Mouse (Mus musculus): ENCODE measurements around the gene Smim13.

Smim13 gene

DNA sequence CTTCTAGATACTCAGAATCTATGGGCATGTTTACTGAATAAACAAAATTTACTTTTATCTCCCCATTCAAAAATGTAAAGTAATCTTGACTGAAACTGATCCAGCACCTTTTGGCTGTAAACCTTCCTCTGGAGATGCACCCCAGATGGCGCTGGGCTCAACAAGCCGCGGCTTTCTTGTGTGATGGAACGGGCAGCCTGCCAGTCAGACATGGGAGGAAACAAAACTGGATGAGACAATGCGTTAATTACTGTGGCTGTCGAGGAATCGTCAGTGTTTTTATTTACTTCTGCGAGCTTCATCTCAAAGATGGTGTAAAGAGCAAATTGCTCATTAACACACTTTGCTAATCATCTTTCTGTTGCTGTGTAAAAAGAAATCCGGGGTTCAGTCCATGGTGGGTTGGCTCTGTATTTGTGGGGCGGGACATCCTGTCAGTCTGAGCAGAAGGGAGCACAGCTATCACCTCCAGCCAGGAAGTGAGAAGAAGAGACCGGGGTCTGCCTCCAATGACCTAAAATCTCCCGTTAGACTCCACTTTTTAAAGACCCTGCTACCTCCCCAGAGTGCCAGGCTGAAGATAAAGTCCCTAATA is 18.2 kb upstream of the Smim13 start:
- TF ChIP-seq CTCF (conservative IDR thresholded peaks at IDR 0.05; ENCODE audit: low read length) (no peak), POU5F1 (IDR thresholded peaks at IDR 0.05; ENCODE audit: borderline replicate concordance, low read length) (no peak), NANOG (IDR thresholded peaks at IDR 0.05; ENCODE audit: borderline replicate concordance, low read length) (no peak)
- Histone ChIP-seq H3K36me3 (ENCODE audit: insufficient read depth, low read length) (no peaks in the 10 kb centered on the region), H3K27me3 (ENCODE audit: insufficient read depth, low read length) (peaks cover 39% of the 10 kb centered on the region), H3K9me3 (ENCODE audit: low read length) (no peaks in the 10 kb centered on the region), H3K4me3 (replicated peaks; ENCODE audit: low read length) (no peak overlapping the region), H3K4me1 (replicated peaks; ENCODE audit: low read depth, low read length) (peaks cover 18% of the 10 kb centered on the region)

DNA sequence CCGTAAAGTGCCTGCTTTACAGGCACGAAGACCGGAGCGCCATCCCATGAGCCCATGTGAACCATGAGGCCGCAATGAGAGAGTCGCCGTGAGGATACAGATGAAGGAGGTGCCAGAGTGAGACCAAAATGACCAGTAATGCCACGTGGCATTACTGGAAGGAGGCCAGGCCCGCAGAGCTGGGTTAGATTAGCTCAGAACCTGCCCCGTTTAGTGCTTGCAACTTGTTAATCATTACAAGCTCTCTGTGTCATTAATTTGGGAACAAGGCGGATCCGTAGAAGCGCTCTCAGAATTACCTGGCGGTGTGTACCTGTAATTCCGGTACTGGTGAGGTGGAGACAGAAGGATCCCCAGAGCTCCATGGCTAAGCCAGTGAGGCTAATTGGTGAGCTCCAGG is 17.4 kb upstream of the Smim13 start:
- Histone ChIP-seq H3K4me3 (replicated peaks; ENCODE audit: low read length) (peak overlapping the region; percentile 54), H3K4me1 (replicated peaks; ENCODE audit: low read depth, low read length) (peaks cover 18% of the 10 kb centered on the region), H3K9me3 (ENCODE audit: low read length) (no peaks in the 10 kb centered on the region), H3K36me3 (ENCODE audit: insufficient read depth, low read length) (no peaks in the 10 kb centered on the region), H3K27me3 (ENCODE audit: insufficient read depth, low read length) (peaks cover 39% of the 10 kb centered on the region)
- no peak for TF ChIP-seq NANOG (IDR thresholded peaks at IDR 0.05; ENCODE audit: borderline replicate concordance, low read length)
- no peak for TF ChIP-seq CTCF (conservative IDR thresholded peaks at IDR 0.05; ENCODE audit: low read length)
- no peak for TF ChIP-seq POU5F1 (IDR thresholded peaks at IDR 0.05; ENCODE audit: borderline replicate concordance, low read length)

GRCm38 (mm10) chr13:41233241-41233640 is 16.4 kb upstream of the Smim13 start:
- TF ChIP-seq CTCF (conservative IDR thresholded peaks at IDR 0.05; ENCODE audit: low read length), result no peak
- no peak for TF ChIP-seq POU5F1 (IDR thresholded peaks at IDR 0.05; ENCODE audit: borderline replicate concordance, low read length)
- no peak for TF ChIP-seq NANOG (IDR thresholded peaks at IDR 0.05; ENCODE audit: borderline replicate concordance, low read length)
- peaks cover 39% of the 10 kb centered on the region for H3K27me3 ChIP-seq (ENCODE audit: insufficient read depth, low read length)
- no peaks in the 10 kb centered on the region for H3K9me3 ChIP-seq (ENCODE audit: low read length)

DNA sequence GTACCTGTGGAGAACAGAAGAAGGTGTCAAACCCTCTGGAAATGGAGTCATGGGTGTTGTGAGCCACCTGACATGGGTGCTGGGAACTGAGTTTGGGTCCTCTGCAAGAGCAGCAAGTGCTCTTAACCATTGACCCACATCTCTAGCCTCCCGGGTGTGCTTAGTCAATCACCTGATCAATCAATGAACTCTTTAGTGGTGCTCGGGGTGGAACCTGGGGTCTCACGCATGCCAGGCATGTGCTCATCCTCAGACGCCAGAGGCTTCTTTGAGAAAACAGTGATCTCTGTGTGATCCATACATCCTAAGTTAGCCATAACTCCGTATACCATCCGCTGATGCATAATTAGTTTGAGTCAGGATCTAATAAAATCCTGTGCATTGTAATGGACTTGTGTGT is 14.5 kb upstream of the Smim13 start:
- Histone ChIP-seq H3K4me3 (replicated peaks; ENCODE audit: low read length) (no peak overlapping the region), H3K36me3 (ENCODE audit: insufficient read depth, low read length) (no peaks in the 10 kb centered on the region), H3K9me3 (ENCODE audit: low read length) (no peaks in the 10 kb centered on the region), H3K27me3 (ENCODE audit: insufficient read depth, low read length) (peaks cover 42% of the 10 kb centered on the region), H3K4me1 (replicated peaks; ENCODE audit: low read depth, low read length) (peaks cover 18% of the 10 kb centered on the region)
- TF ChIP-seq POU5F1 (IDR thresholded peaks at IDR 0.05; ENCODE audit: borderline replicate concordance, low read length) (no peak), CTCF (conservative IDR thresholded peaks at IDR 0.05; ENCODE audit: low read length) (no peak), NANOG (IDR thresholded peaks at IDR 0.05; ENCODE audit: borderline replicate concordance, low read length) (no peak)

More at GRCm38 (mm10) chr13:41233241-41233640, 16.4 kb upstream of the Smim13 start:
- Histone ChIP-seq H3K36me3 (ENCODE audit: insufficient read depth, low read length) (no peaks in the 10 kb centered on the region), H3K4me1 (replicated peaks; ENCODE audit: low read depth, low read length) (peaks cover 18% of the 10 kb centered on the region), H3K4me3 (replicated peaks; ENCODE audit: low read length) (no peak overlapping the region)

- H3K36me3 ChIP-seq (ENCODE audit: insufficient read depth, low read length), result no peaks in the 10 kb centered on the region
- H3K4me1 ChIP-seq (replicated peaks; ENCODE audit: low read depth, low read length), result peaks cover 18% of the 10 kb centered on the region
- peaks cover 37% of the 10 kb centered on the region for H3K27me3 ChIP-seq (ENCODE audit: insufficient read depth, low read length)
- TF ChIP-seq CTCF (conservative IDR thresholded peaks at IDR 0.05; ENCODE audit: low read length) (no peak), NANOG (IDR thresholded peaks at IDR 0.05; ENCODE audit: borderline replicate concordance, low read length) (no peak), POU5F1 (IDR thresholded peaks at IDR 0.05; ENCODE audit: borderline replicate concordance, low read length) (no peak)
- H3K9me3 ChIP-seq (ENCODE audit: low read length), result no peaks in the 10 kb centered on the region
- no peak overlapping the region for H3K4me3 ChIP-seq (replicated peaks; ENCODE audit: low read length)
Measured at GRCm38 (mm10) chr13:41235845-41236741, 13.6 kb upstream of the Smim13 start.

DNA sequence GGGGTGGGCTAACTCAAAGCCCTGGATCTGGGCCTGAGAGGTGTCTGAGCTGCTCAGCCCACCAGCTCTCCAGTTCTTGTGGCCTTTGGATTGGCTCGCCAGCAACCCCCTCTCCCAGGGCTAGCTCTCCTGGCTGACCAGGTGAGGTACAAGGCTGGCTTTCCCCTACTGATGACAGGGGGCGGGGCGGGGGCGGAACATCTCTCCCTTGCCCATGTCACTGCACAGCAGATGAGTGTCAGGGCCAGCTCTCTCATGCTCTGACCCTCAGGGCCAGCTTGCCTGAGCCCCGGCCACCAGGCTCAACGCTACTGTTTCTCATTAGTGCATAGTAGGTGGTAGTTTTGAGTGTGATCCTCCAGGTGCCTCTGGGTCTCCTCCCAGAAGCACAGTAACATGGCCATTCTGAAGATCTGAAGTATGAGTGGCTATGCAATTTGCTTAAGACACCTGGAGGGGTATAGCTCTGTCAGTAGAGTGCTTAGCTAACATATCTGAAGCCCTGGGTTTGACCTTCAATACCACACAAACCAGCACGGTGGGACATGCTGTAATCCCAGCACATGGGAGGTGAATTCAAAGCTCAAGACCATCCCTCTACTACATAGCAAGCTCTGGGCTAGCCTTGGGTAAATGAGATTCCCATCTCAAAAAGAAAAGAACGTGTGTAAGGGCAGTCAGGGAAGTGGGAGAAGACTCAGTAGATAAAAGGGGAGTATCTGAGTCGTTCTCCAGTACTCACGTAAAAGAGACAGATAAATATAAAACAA is 11.4 kb upstream of the Smim13 start:
- Histone ChIP-seq H3K9me3 (ENCODE audit: low read length) (no peaks in the 10 kb centered on the region), H3K4me3 (replicated peaks; ENCODE audit: low read length) (no peak overlapping the region), H3K27me3 (ENCODE audit: insufficient read depth, low read length) (peaks cover 21% of the 10 kb centered on the region), H3K36me3 (ENCODE audit: insufficient read depth, low read length) (no peaks in the 10 kb centered on the region), H3K4me1 (replicated peaks; ENCODE audit: low read depth, low read length) (peaks cover 1% of the 10 kb centered on the region; the same call in 1 of the 2 replicates)
- no peak for TF ChIP-seq NANOG (IDR thresholded peaks at IDR 0.05; ENCODE audit: borderline replicate concordance, low read length)
- TF ChIP-seq CTCF (conservative IDR thresholded peaks at IDR 0.05; ENCODE audit: low read length), result no peak

DNA sequence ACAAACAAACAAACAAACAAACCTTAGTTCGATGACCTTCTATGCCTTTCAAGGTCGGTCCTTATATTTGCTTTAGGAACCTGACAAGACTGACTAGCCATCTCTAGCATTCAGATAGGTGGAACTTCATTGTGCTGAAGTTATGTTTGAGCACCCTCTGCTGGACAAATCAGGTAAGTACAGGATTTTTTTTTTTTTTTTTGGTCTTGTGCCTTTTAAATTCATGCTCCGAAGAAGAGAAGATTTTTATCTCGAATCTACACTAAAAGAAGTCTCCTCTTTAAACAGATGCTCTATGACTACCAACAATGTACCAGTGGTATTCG is 10.9 kb upstream of the Smim13 start:
- H3K36me3 ChIP-seq (ENCODE audit: insufficient read depth, low read length), result no peaks in the 10 kb centered on the region
- no peaks in the 10 kb centered on the region for H3K9me3 ChIP-seq (ENCODE audit: low read length)
- no peak overlapping the region for H3K4me3 ChIP-seq (replicated peaks; ENCODE audit: low read length)
- H3K4me1 ChIP-seq (replicated peaks; ENCODE audit: low read depth, low read length), result peaks cover 3% of the 10 kb centered on the region; the same call in 1 of the 2 replicates
- no peak for TF ChIP-seq NANOG (IDR thresholded peaks at IDR 0.05; ENCODE audit: borderline replicate concordance, low read length)
- TF ChIP-seq POU5F1 (IDR thresholded peaks at IDR 0.05; ENCODE audit: borderline replicate concordance, low read length), result no peak
- TF ChIP-seq CTCF (conservative IDR thresholded peaks at IDR 0.05; ENCODE audit: low read length), result peak; percentile 64
- peaks cover 17% of the 10 kb centered on the region for H3K27me3 ChIP-seq (ENCODE audit: insufficient read depth, low read length)

DNA sequence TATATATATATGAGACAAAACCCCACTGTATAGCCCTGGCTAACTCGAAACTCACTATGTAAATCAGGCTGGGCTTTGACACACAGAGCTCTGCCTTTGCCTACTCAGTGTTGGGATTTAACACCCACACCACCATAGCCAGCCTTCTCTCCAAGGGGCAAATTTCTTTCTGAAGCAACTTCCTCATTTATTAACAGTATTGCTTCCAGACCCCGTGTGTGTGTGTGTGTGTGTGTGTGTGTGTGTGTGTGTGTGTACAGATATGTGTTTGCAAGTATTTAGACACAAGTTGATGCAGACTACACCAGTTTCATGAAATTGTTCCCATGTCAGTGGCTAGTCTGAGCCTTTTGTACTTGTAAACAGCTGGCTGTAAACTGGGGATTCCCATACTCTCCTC is 8.1 kb upstream of the Smim13 start:
- no peak for TF ChIP-seq POU5F1 (IDR thresholded peaks at IDR 0.05; ENCODE audit: borderline replicate concordance, low read length)
- TF ChIP-seq CTCF (conservative IDR thresholded peaks at IDR 0.05; ENCODE audit: low read length), result no peak
- TF ChIP-seq NANOG (IDR thresholded peaks at IDR 0.05; ENCODE audit: borderline replicate concordance, low read length), result no peak
- Histone ChIP-seq H3K4me1 (replicated peaks; ENCODE audit: low read depth, low read length) (peaks cover 3% of the 10 kb centered on the region; the same call in 1 of the 2 replicates), H3K36me3 (ENCODE audit: insufficient read depth, low read length) (no peaks in the 10 kb centered on the region), H3K4me3 (replicated peaks; ENCODE audit: low read length) (no peak overlapping the region), H3K9me3 (ENCODE audit: low read length) (no peaks in the 10 kb centered on the region), H3K27me3 (ENCODE audit: insufficient read depth, low read length) (peaks cover 3% of the 10 kb centered on the region; the same call in 1 of the 2 replicates)
